Mouse (Mus musculus) ES-E14 (cell line): Measurements from ENCODE around the gene Spag9. TPM values are rescaled to one million over a fixed set of nuclear protein-coding genes. Genes with fewer than 3 reads are reported as not detected.

ENCODE experiments used
- DNase-seq: peaks from one replicate; pipeline ENCODE4 v3.0.0-alpha.2; 2013; ENCODE audit warnings: low read depth, low spot score
- H3K27ac ChIP-seq: 2 replicates; pipeline ENCODE4 v1.5.1; 2012; ENCODE audit warnings: low read depth, mild to moderate bottlenecking, low read length, moderate library complexity, mixed read lengths; ENCODE audit not compliant: poor library complexity, insufficient read depth, severe bottlenecking
- H3K36me3 ChIP-seq: 2 replicates; pipeline ENCODE4 v1.6.1; 2012; ENCODE audit warnings: mild to moderate bottlenecking, low read length, moderate library complexity, mixed read lengths; ENCODE audit not compliant: control insufficient read depth, poor library complexity, insufficient read depth, severe bottlenecking
- H3K4me1 ChIP-seq, 2 experiments: fragments of 150-350 bp in 1 of 2; sonication (generic) in 1 of 2; 2 replicates each; pipeline ENCODE4 v1.6.1; 2012; ENCODE audit warnings: low read length in 2 of 2, mild to moderate bottlenecking in 1 of 2, mixed read lengths in 1 of 2; ENCODE audit not compliant: control insufficient read depth in 2 of 2, insufficient read depth in 2 of 2, poor library complexity in 1 of 2
- H3K4me3 ChIP-seq, 2 experiments: fragments of 150-350 bp in 1 of 2; sonication (generic) in 1 of 2; 2 replicates each; pipeline ENCODE4 v1.5.1; 2012; ENCODE audit warnings: low read length in 2 of 2, low read depth in 1 of 2, mild to moderate bottlenecking in 1 of 2, mixed read lengths in 1 of 2; ENCODE audit not compliant: insufficient read depth in 1 of 2, poor library complexity in 1 of 2, severe bottlenecking in 1 of 2
- H3K9ac ChIP-seq: 2 replicates; pipeline ENCODE4 v1.6.1; 2012; ENCODE audit warnings: low read depth, mild to moderate bottlenecking, low read length, mixed read lengths; ENCODE audit not compliant: poor library complexity, insufficient read depth, severe bottlenecking
- H3K9me3 ChIP-seq: fragments of 150-350 bp; sonication (generic); 2 replicates; pipeline ENCODE4 v1.6.1; 2012; ENCODE audit warnings: low read depth, mild to moderate bottlenecking, low read length; ENCODE audit not compliant: control insufficient read depth, insufficient read depth
- CHD2 ChIP-seq: IDR thresholded peaks from 2 replicates; pipeline ENCODE4 v1.6.1; 2014; ENCODE audit warnings: mild to moderate bottlenecking, low read depth, low read length, inconsistent platforms
- HCFC1 ChIP-seq: IDR thresholded peaks from 2 replicates; pipeline ENCODE4 v1.6.1; 2012; ENCODE audit warnings: low read length, inconsistent platforms, borderline replicate concordance; ENCODE audit not compliant: insufficient read depth
- MAFK ChIP-seq: IDR thresholded peaks from 2 replicates; pipeline ENCODE4 v1.6.1; 2014; ENCODE audit warnings: mild to moderate bottlenecking, low read depth, low read length, inconsistent platforms; ENCODE audit not compliant: insufficient read depth
- ZC3H11A ChIP-seq: IDR thresholded peaks from 2 replicates; pipeline ENCODE4 v1.6.1; 2012; ENCODE audit warnings: low read depth, mild to moderate bottlenecking, inconsistent platforms, low read length, borderline replicate concordance
- ZNF384 ChIP-seq: IDR thresholded peaks from 2 replicates; pipeline ENCODE4 v1.6.1; 2012; ENCODE audit warnings: low read depth, low read length, inconsistent platforms
- in situ Hi-C, 2 experiments: fragments of 600-800 bp; cut with MboI; formaldehyde crosslinking; loops; one replicate each; pipeline ENCODE4 v1.15.1; 2025; ENCODE audit warnings: low sequenced_read_pairs in 2 of 2, inconsistent platforms in 1 of 2; ENCODE audit not compliant: unreplicated experiment in 2 of 2
- total RNA-seq: library from RNA; depleted of rRNA; stranded (reverse); fragments of 300-350 nt; gene quantifications from 2 replicates; pipeline ENCODE4 v1.2.3, GENCODE M21; 2012

Spag9 gene
- total RNA-seq, 1 experiment: 20.9 TPM

GRCm38 (mm10) chr11:94090496-94090895 lies 94.6 kb downstream of the Spag9 start:
- Histone ChIP-seq H3K9me3 (no peaks in the 10 kb centered on the region), H3K9ac (no peak overlapping the region), H3K4me1 (no peaks in the 10 kb centered on the region), H3K4me3 (no peak overlapping the region), H3K27ac (no peak overlapping the region), H3K36me3 (peaks cover 6% of the 10 kb centered on the region; the same call in 1 of the 2 replicates)
- in situ Hi-C loops: no loop called here
- TF ChIP-seq CHD2: no peak
- no peak for TF ChIP-seq HCFC1
- TF ChIP-seq ZC3H11A: no peak
- TF ChIP-seq MAFK: no peak
- no peak for TF ChIP-seq ZNF384
- DNase-seq: no peak

GRCm38 (mm10) chr11:94097489-94097888 lies 101.6 kb downstream of the Spag9 start:
- H3K9me3 ChIP-seq: no peaks in the 10 kb centered on the region
- no peak overlapping the region for H3K27ac ChIP-seq
- H3K4me3 ChIP-seq: no peak overlapping the region
- DNase-seq: no peak
- in situ Hi-C loops: no loop called here
- TF ChIP-seq ZC3H11A (no peak), HCFC1 (no peak), ZNF384 (no peak), MAFK (no peak), CHD2 (no peak)
- H3K36me3 ChIP-seq: 0 out of 2 replicates have a peak, but pooled peaks cover 1% of the 10 kb centered on the region
- H3K9ac ChIP-seq: no peak overlapping the region
- no peaks in the 10 kb centered on the region for H3K4me1 ChIP-seq

GRCm38 (mm10) chr11:94098840-94099239 lies 102.9 kb downstream of the Spag9 start:
- Histone ChIP-seq H3K27ac (no peak overlapping the region), H3K36me3 (0 out of 2 replicates have a peak, but pooled peaks cover 1% of the 10 kb centered on the region), H3K9ac (no peak overlapping the region)

GRCm38 (mm10) chr11:94113795-94114194 lies 117.9 kb downstream of the Spag9 start:
- no peak overlapping the region for H3K9ac ChIP-seq
- H3K4me3 ChIP-seq: no peak overlapping the region
- no peak for DNase-seq
- no peaks in the 10 kb centered on the region for H3K9me3 ChIP-seq
- in situ Hi-C loops: no loop called here
- TF ChIP-seq ZC3H11A: no peak
- TF ChIP-seq CHD2: no peak
- TF ChIP-seq HCFC1: no peak
- no peak for TF ChIP-seq MAFK
- TF ChIP-seq ZNF384: no peak
- H3K36me3 ChIP-seq: no peaks in the 10 kb centered on the region
- H3K4me1 ChIP-seq: no peaks in the 10 kb centered on the region
- no peak overlapping the region for H3K27ac ChIP-seq

More at GRCm38 (mm10) chr11:94098840-94099239, 102.9 kb downstream of the Spag9 start:
- no peak overlapping the region for H3K4me3 ChIP-seq
- no peaks in the 10 kb centered on the region for H3K4me1 ChIP-seq
- in situ Hi-C loops: no loop called here
- TF ChIP-seq ZC3H11A (no peak), CHD2 (no peak), ZNF384 (no peak), MAFK (no peak), HCFC1 (no peak)
- DNase-seq: no peak
- H3K9me3 ChIP-seq: no peaks in the 10 kb centered on the region

GRCm38 (mm10) chr11:94115408-94115807 lies 119.5 kb downstream of the Spag9 start:
- no peaks in the 10 kb centered on the region for H3K9me3 ChIP-seq
- in situ Hi-C loops: no loop called here
- H3K4me3 ChIP-seq: no peak overlapping the region
- H3K36me3 ChIP-seq: no peaks in the 10 kb centered on the region
- TF ChIP-seq HCFC1: no peak
- TF ChIP-seq ZC3H11A: no peak
- TF ChIP-seq CHD2: no peak
- no peak for TF ChIP-seq MAFK
- TF ChIP-seq ZNF384: no peak
- H3K27ac ChIP-seq: no peak overlapping the region
- H3K4me1 ChIP-seq: no peaks in the 10 kb centered on the region
- no peak for DNase-seq
- H3K9ac ChIP-seq: no peak overlapping the region
